15 mouse cellular contexts compared by ENCODE assay signal in the genomic region with DNA sequence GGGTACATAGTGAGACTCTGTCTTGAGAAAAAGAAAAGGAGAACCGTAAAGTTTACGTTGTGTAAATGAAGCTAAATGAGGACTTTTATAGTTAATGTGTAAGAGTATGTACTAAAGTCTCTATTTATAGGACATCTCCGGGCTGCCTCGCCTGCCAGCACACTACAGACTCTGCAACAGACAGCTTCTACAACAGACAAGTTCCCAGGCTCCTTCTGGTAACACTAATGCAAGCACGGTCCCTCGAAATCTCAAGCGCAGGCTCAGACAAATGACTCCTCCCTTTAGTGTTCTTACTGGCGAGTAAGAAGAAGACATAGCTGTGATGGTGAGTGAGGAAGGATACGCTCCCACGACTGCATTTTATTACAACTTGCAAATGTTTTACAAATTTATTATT.
"Had no signal": no experiment of that assay in that cellular context is flagged by ENCODE, and none has a peak within 500 bp of the region (broad histone marks: within the 10 kb centered on the region; RNA-seq: fewer than 3 reads in every experiment).

No protein-coding gene starts in this region.

- H3K4me3 ChIP-seq: kidney, embryonic 15.5 days; limb, embryonic 13.5 days; midbrain, embryonic 12.5 days; neural tube, embryonic 13.5 days had no signal

- ATAC-seq: midbrain, embryonic 16.5 days had no signal

- H3K27me3 ChIP-seq: kidney, embryonic 15.5 days; limb, embryonic 13.5 days; midbrain, embryonic 12.5 days; neural tube, embryonic 13.5 days had no signal

- H3K9me3 ChIP-seq: kidney, embryonic 15.5 days; limb, embryonic 13.5 days; midbrain, embryonic 12.5 days; neural tube, embryonic 13.5 days had no signal

- H3K4me2 ChIP-seq: kidney, embryonic 15.5 days; limb, embryonic 13.5 days; midbrain, embryonic 12.5 days; neural tube, embryonic 13.5 days had no signal

- H3K4me1 ChIP-seq: kidney, embryonic 15.5 days; limb, embryonic 13.5 days; midbrain, embryonic 12.5 days; neural tube, embryonic 13.5 days had no signal

- H3K27ac ChIP-seq: kidney, embryonic 15.5 days; limb, embryonic 13.5 days; liver, embryonic 14.5 days; midbrain, embryonic 12.5 days; neural tube, embryonic 13.5 days had no signal

- H3K9ac ChIP-seq: kidney, embryonic 15.5 days; limb, embryonic 13.5 days; liver, embryonic 14.5 days; midbrain, embryonic 12.5 days; neural tube, embryonic 13.5 days had no signal

- DNase-seq: kidney, postnatal 14 days; layer of hippocampus, postnatal 36 days; left cerebral cortex, postnatal 4 days; lung, adult 18-20 months; retina, postnatal 1 day; right cerebral cortex, postnatal 25 days; spleen, adult 18-20 months; thymus, adult 18-20 months; thymus, postnatal 14 days had no signal
